Mouse (Mus musculus) thymus, adult 2 months (tissue): ENCODE measurements around the gene Fanci.

Source experiments
- CTCF ChIP-seq: fragments of 200-500 bp; IDR thresholded peaks from 2 replicates; pipeline ENCODE4 v1.5.1; 2012; ENCODE audit warnings: mild to moderate bottlenecking, control low read depth, low read length, moderate library complexity, borderline replicate concordance; ENCODE audit not compliant: control insufficient read depth, poor library complexity, insufficient read depth; ENCODE audit errors: extremely low read depth
- POLR2A ChIP-seq: fragments of 200-500 bp; IDR thresholded peaks from 2 replicates; pipeline ENCODE4 v1.6.1; 2012; ENCODE audit warnings: mild to moderate bottlenecking, low read length, control low read depth, moderate library complexity; ENCODE audit not compliant: control insufficient read depth, poor library complexity, insufficient read depth; ENCODE audit errors: extremely low read depth

DNA sequence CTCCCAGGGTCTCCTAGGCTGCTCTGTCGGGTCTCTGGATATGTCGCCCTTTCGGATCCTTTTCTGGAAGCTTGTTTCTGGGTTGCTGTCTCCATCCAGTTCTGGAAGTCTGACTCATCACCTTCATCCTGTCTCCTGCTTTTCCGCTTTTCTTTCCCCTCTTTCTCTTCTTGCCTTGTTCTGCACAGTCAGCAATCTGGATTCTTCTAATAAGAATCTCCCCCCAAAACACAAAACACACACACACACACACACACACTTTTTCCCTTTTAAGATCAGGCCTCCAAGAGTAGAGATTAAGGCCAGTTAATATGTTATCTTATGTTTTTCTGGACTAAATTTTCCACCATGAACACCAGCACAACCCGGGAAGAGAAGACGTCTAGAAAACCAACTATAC lies 106.6 kb downstream of the Fanci start:
- TF ChIP-seq CTCF, result no peak
- TF ChIP-seq POLR2A, result no peak
